ENCODE assay signal across 8 mouse cellular contexts in genomic region chr2:120268635-120269034, GRCm38 (mm10). TPM values are rescaled to one million over a fixed set of nuclear protein-coding genes. Genes with fewer than 3 reads are reported as not detected.
A peak's percentile ranks its signal among the peaks of the same experiment; 100 is the strongest.
DNase-seq lines count a peak whose midpoint lies in the region; ATAC-seq lines count a peak whose summit lies in the region.

No protein-coding gene starts in this region.

- H3K4me2 ChIP-seq in kidney, embryonic 15.5 days: peak overlapping the region; percentile 51
- H3K4me2 ChIP-seq in hindbrain, embryonic 11.5 days (replicated peaks; ENCODE audit: low read depth, low read length): no peak overlapping the region
- 0 out of 2 replicates have a peak overlapping the region, but pooled peaks have one; percentile 15 for H3K4me2 ChIP-seq in midbrain, embryonic 16.5 days (ENCODE audit: low read length)

- H3K36me3 ChIP-seq in kidney, embryonic 15.5 days: no peaks in the 10 kb centered on the region
- no peaks in the 10 kb centered on the region for H3K36me3 ChIP-seq in hindbrain, embryonic 11.5 days (ENCODE audit: control insufficient read depth, insufficient read depth, low read length)
- no peaks in the 10 kb centered on the region for H3K36me3 ChIP-seq in midbrain, embryonic 16.5 days (ENCODE audit: control insufficient read depth, insufficient read depth, low read length)

- no peak for DNase-seq in kidney, postnatal 36 days
- peak; percentile 16 for DNase-seq in brain, adult 2 months (ENCODE audit: low read depth, low spot score)
- peak; percentile 44 for DNase-seq in hindbrain, embryonic 11.5 days (ENCODE audit: low spot score)
- no peak for DNase-seq in right cerebral cortex, postnatal 4 days
- DNase-seq in urinary bladder, postnatal 36 days (ENCODE audit: low spot score in 2 of 2): no peak
- no peak for DNase-seq in adrenal gland, postnatal 10 days

- H3K4me1 ChIP-seq in kidney, embryonic 15.5 days: 0 out of 2 replicates have a peak, but pooled peaks cover 6% of the 10 kb centered on the region
- no peaks in the 10 kb centered on the region for H3K4me1 ChIP-seq in hindbrain, embryonic 11.5 days (replicated peaks; ENCODE audit: control insufficient read depth, insufficient read depth, low read length)
- no peaks in the 10 kb centered on the region; the same call in 1 of the 2 replicates for H3K4me1 ChIP-seq in midbrain, embryonic 16.5 days (ENCODE audit: control insufficient read depth, insufficient read depth, low read length)

- ATAC-seq in kidney, embryonic 15.5 days (replicated peaks; ENCODE audit: low FRiP score): peak; percentile 76; the same call in 1 of the 2 replicates
- ATAC-seq in hindbrain, embryonic 11.5 days (ENCODE audit: low FRiP score): no peak
- ATAC-seq in midbrain, embryonic 16.5 days: no peak

- H3K27me3 ChIP-seq in kidney, embryonic 15.5 days: peaks cover 3% of the 10 kb centered on the region; the same call in 1 of the 2 replicates
- no peaks in the 10 kb centered on the region for H3K27me3 ChIP-seq in hindbrain, embryonic 11.5 days (ENCODE audit: control insufficient read depth, insufficient read depth, low read length)
- H3K27me3 ChIP-seq in midbrain, embryonic 16.5 days (ENCODE audit: control insufficient read depth, insufficient read depth, low read depth, low read length): no peaks in the 10 kb centered on the region

- peak overlapping the region; percentile 17 for H3K4me3 ChIP-seq in kidney, embryonic 15.5 days (replicated peaks)
- H3K4me3 ChIP-seq in hindbrain, embryonic 11.5 days (ENCODE audit: low read depth, low read length): no peak overlapping the region
- H3K4me3 ChIP-seq in midbrain, embryonic 16.5 days (ENCODE audit: low read depth, low read length): no peak overlapping the region

- WGBS in kidney, embryonic 15.5 days: under 1% methylated on average over 9 of the region's 9 CpGs
- 9% methylated on average over 9 of the region's 9 CpGs for WGBS in hindbrain, embryonic 11.5 days
- 0% methylated on average over 9 of the region's 9 CpGs for WGBS in midbrain, embryonic 16.5 days

- no peaks in the 10 kb centered on the region for H3K9me3 ChIP-seq in kidney, embryonic 15.5 days (replicated peaks)
- H3K9me3 ChIP-seq in hindbrain, embryonic 11.5 days (ENCODE audit: control insufficient read depth, low read length): no peaks in the 10 kb centered on the region
- H3K9me3 ChIP-seq in midbrain, embryonic 16.5 days (replicated peaks; ENCODE audit: control insufficient read depth, low read length, poor library complexity, severe bottlenecking): no peaks in the 10 kb centered on the region

- no peak overlapping the region for H3K27ac ChIP-seq in kidney, embryonic 15.5 days
- no peak overlapping the region for H3K27ac ChIP-seq in hindbrain, embryonic 11.5 days (ENCODE audit: low read depth, low read length)
- no peak overlapping the region for H3K27ac ChIP-seq in midbrain, embryonic 16.5 days (ENCODE audit: low read length)

- no peak overlapping the region for H3K9ac ChIP-seq in kidney, embryonic 15.5 days
- H3K9ac ChIP-seq in hindbrain, embryonic 11.5 days (ENCODE audit: low read depth, low read length): no peak overlapping the region
- no peak overlapping the region for H3K9ac ChIP-seq in midbrain, embryonic 16.5 days (ENCODE audit: low read depth, low read length)

RNA-seq across cellular contexts. Expression of gene Pla2g4d, which starts 20.4 kb away (rescaled TPM):
- polyA plus RNA-seq in kidney, embryonic 15.5 days (2015; fragmentation: Nextera tagmentation; extraction: Ambion mirVana): 0.05 and 0.12 TPM in 2 replicates
- 0.09 TPM in 1 of 2 replicates, not detected in the other for polyA plus RNA-seq in hindbrain, embryonic 11.5 days (2014; fragmentation: Nextera tagmentation; extraction: Ambion mirVana)
- polyA plus RNA-seq in midbrain, embryonic 16.5 days (2015; fragmentation: Nextera tagmentation; extraction: Ambion mirVana): 0.08 TPM in 1 of 2 replicates, not detected in the other
- total RNA-seq in adrenal gland, postnatal 10 days (2021): under 1 TPM in 1 of 2 experiments, not detected in 1; 0.12 TPM

RNA-seq across cellular contexts. Expression of gene Pla2g4e, which starts 23.5 kb away (rescaled TPM):
- polyA plus RNA-seq in kidney, embryonic 15.5 days (2015; fragmentation: Nextera tagmentation; extraction: Ambion mirVana): 0.05 and 0.10 TPM in 2 replicates
- 0.11 and 0.31 TPM in 2 replicates for polyA plus RNA-seq in hindbrain, embryonic 11.5 days (2014; fragmentation: Nextera tagmentation; extraction: Ambion mirVana)
- 5.7 and 6.7 TPM in 2 replicates for polyA plus RNA-seq in midbrain, embryonic 16.5 days (2015; fragmentation: Nextera tagmentation; extraction: Ambion mirVana)
- total RNA-seq in adrenal gland, postnatal 10 days (2021): 1 to 10 TPM in 1 of 2 experiments, under 1 TPM in 1; 0.99 to 3.6 TPM

RNA-seq across cellular contexts. Expression of gene Pla2g4f, which starts 45.3 kb away (rescaled TPM):
- 0.28 TPM in 1 of 2 replicates, not detected in the other for polyA plus RNA-seq in kidney, embryonic 15.5 days (2015; fragmentation: Nextera tagmentation; extraction: Ambion mirVana)
- not detected in 2 replicates for polyA plus RNA-seq in hindbrain, embryonic 11.5 days (2014; fragmentation: Nextera tagmentation; extraction: Ambion mirVana)
- polyA plus RNA-seq in midbrain, embryonic 16.5 days (2015; fragmentation: Nextera tagmentation; extraction: Ambion mirVana): not detected in 2 replicates
- under 1 TPM in 1 of 2 experiments, not detected in 1; 0.12 TPM for total RNA-seq in adrenal gland, postnatal 10 days (2021)

Comparison
In these comparisons a context has a peak if more than half of its experiments do, and no peak if none do; other contexts are left out.
1. DNase-seq: peak in brain, adult 2 months (single experiment) and hindbrain, embryonic 11.5 days (single experiment); none in kidney, postnatal 36 days (0 of 2), right cerebral cortex, postnatal 4 days (single experiment), urinary bladder, postnatal 36 days (0 of 2) and adrenal gland, postnatal 10 days (single experiment).